ENCODE assay signal across 8 mouse cellular contexts in the genomic region with DNA sequence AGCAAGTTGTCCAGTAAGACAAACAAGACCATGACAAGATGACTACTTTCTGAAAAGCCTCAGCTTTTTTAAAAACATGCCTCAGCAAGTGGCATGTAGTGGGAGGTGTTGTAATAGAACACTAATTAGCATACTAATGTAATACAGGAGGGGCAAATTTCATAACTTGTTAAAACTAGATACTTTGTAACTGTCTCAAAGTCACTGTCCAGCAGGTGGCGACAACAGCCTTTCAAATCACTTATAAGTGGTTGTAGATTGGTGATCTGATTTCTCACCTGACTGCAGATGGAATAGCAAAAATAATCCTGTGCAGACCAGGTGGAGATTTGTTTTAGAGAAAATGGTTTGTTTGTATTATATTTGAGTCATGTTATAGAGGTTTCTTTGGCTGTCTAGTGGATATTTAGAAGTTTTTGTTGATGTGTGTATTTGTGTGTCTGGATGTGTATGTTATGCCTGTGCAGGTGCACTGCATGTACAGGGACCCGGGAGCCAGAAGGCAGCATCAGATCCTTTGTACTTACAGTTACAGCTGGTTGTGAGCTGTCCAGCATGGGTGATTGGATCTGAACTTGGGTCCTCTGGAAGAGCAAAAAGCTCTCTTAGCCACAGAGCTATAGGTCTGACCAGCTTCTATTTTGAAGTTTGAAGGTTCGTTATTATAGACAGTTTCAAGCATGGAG. TPM values are rescaled to one million over a fixed set of nuclear protein-coding genes. Genes with fewer than 3 reads are reported as not detected.
DNase-seq lines count a peak whose midpoint lies in the region; ATAC-seq lines count a peak whose summit lies in the region.

No protein-coding gene starts in this region.

- H3K9ac ChIP-seq in limb, embryonic 11.5 days (ENCODE audit: low read length) = no peak overlapping the region
- H3K9ac ChIP-seq in neural tube, embryonic 11.5 days (ENCODE audit: low read length) = no peak overlapping the region

- peak; percentile 29 to 58 for DNase-seq in urinary bladder, adult 18-20 months (ENCODE audit: low spot score in 2 of 2)
- no peak for DNase-seq in urinary bladder, postnatal 10 days (ENCODE audit: low spot score)
- DNase-seq in c-Kit-positive CD71-positive TER-119-positive erythroid progenitor cells, embryonic 14.5 days (ENCODE audit: low spot score) = peak; percentile 56
- peak; percentile 53 to 79 for DNase-seq in kidney, adult 8-10 months
- peak; percentile 79 for DNase-seq in limb, embryonic 11.5 days (ENCODE audit: low spot score)
- DNase-seq in neural tube, embryonic 11.5 days (ENCODE audit: low spot score) = peak; percentile 62
- DNase-seq in urinary bladder, postnatal 14 days (ENCODE audit: low spot score) = peak; percentile 75

- H3K4me2 ChIP-seq in limb, embryonic 11.5 days (ENCODE audit: low read depth, severe bottlenecking) = no peak overlapping the region
- no peak overlapping the region for H3K4me2 ChIP-seq in neural tube, embryonic 11.5 days (ENCODE audit: low read depth)

- no peaks in the 10 kb centered on the region for H3K9me3 ChIP-seq in limb, embryonic 11.5 days (ENCODE audit: control insufficient read depth, low read length)
- H3K9me3 ChIP-seq in neural tube, embryonic 11.5 days (ENCODE audit: control insufficient read depth, low read length) = no peaks in the 10 kb centered on the region

- WGBS in limb, embryonic 11.5 days = 68% methylated on average over 3 of the region's 3 CpGs
- WGBS in neural tube, embryonic 11.5 days = 66% methylated on average over 3 of the region's 3 CpGs

- H3K27ac ChIP-seq in limb, embryonic 11.5 days (replicated peaks; ENCODE audit: low read depth, low read length) = no peak overlapping the region
- H3K27ac ChIP-seq in neural tube, embryonic 11.5 days (ENCODE audit: low read depth, low read length) = no peak overlapping the region

- ATAC-seq in frontal cortex, adult (ENCODE audit: low TSS enrichment) = peak; percentile 72
- ATAC-seq in limb, embryonic 11.5 days (ENCODE audit: insufficient number of reproducible peaks, low FRiP score, low TSS enrichment, low read depth) = no peak
- no peak for ATAC-seq in neural tube, embryonic 11.5 days (ENCODE audit: insufficient read depth, low FRiP score, low TSS enrichment)

- no peaks in the 10 kb centered on the region for H3K27me3 ChIP-seq in limb, embryonic 11.5 days (ENCODE audit: control insufficient read depth, insufficient read depth, low read length)
- H3K27me3 ChIP-seq in neural tube, embryonic 11.5 days (ENCODE audit: control insufficient read depth, insufficient read depth, low read length) = no peaks in the 10 kb centered on the region

- H3K36me3 ChIP-seq in limb, embryonic 11.5 days (ENCODE audit: control insufficient read depth, insufficient read depth, low read length) = no peaks in the 10 kb centered on the region; the same call in 1 of the 2 replicates
- peaks cover 2% of the 10 kb centered on the region; the same call in 1 of the 2 replicates for H3K36me3 ChIP-seq in neural tube, embryonic 11.5 days (ENCODE audit: control insufficient read depth, insufficient read depth, low read length)

- no peaks in the 10 kb centered on the region for H3K4me1 ChIP-seq in limb, embryonic 11.5 days (ENCODE audit: control insufficient read depth, insufficient read depth, low read length)
- H3K4me1 ChIP-seq in neural tube, embryonic 11.5 days (ENCODE audit: control insufficient read depth, insufficient read depth, low read length) = no peaks in the 10 kb centered on the region

- H3K4me3 ChIP-seq in limb, embryonic 11.5 days (ENCODE audit: low read depth, low read length) = no peak overlapping the region
- H3K4me3 ChIP-seq in neural tube, embryonic 11.5 days (ENCODE audit: low read depth, low read length) = no peak overlapping the region

RNA-seq across cellular contexts. Expression of gene Mrpl1, which starts 57.9 kb away (rescaled TPM):
- 24.9 and 25.2 TPM in 2 replicates for polyA plus RNA-seq in limb, embryonic 11.5 days (2014; fragmentation: Nextera tagmentation; extraction: Ambion mirVana)
- 22.3 and 23.2 TPM in 2 replicates for polyA plus RNA-seq in neural tube, embryonic 11.5 days (2014; fragmentation: Nextera tagmentation; extraction: Ambion mirVana)
